Mouse (Mus musculus) lung, embryonic 14.5 days (tissue): ENCODE data around the gene Npb. TPM values are rescaled to one million over a fixed set of nuclear protein-coding genes. Genes with fewer than 3 reads are reported as not detected.

Source experiments
- ATAC-seq: fragments of 200-750 bp; cut with Nextera tagmentation; 2 replicates; pipeline ENCODE4 v1.8.0; 2017; ENCODE audit warnings: mild to moderate bottlenecking, moderate TSS enrichment, moderate library complexity; ENCODE audit not compliant: insufficient read depth
- DNase-seq: peaks from one replicate; pipeline ENCODE4 v3.0.0-alpha.2; 2015
- H3K27ac ChIP-seq: fragments of 300-500 bp; sonication (generic); 2 replicates; pipeline ENCODE4 v1.5.1; 2014; ENCODE audit warnings: low read depth, mild to moderate bottlenecking, moderate library complexity
- H3K27me3 ChIP-seq: fragments of 300-500 bp; sonication (generic); 2 replicates; pipeline ENCODE4 v1.6.1; 2014; ENCODE audit warnings: low read length, control low read depth; ENCODE audit not compliant: insufficient read depth
- H3K36me3 ChIP-seq: fragments of 300-500 bp; sonication (generic); 2 replicates; pipeline ENCODE4 v1.6.1; 2014; ENCODE audit warnings: control low read depth; ENCODE audit not compliant: insufficient read depth
- H3K4me1 ChIP-seq: fragments of 300-500 bp; sonication (generic); 2 replicates; pipeline ENCODE4 v1.6.1; 2014; ENCODE audit warnings: antibody characterized with exemption, control low read depth; ENCODE audit not compliant: insufficient read depth
- H3K4me2 ChIP-seq: fragments of 300-500 bp; sonication (generic); 2 replicates; pipeline ENCODE4 v1.6.1; 2014; ENCODE audit warnings: mild to moderate bottlenecking
- H3K4me3 ChIP-seq: fragments of 300-500 bp; sonication (generic); 2 replicates; pipeline ENCODE4 v1.5.1; 2014; ENCODE audit warnings: low read depth, low read length
- H3K9ac ChIP-seq: fragments of 300-500 bp; sonication (generic); 2 replicates; pipeline ENCODE4 v1.6.1; 2014
- H3K9me3 ChIP-seq: fragments of 300-500 bp; sonication (generic); 2 replicates; pipeline ENCODE4 v1.6.1; 2016; ENCODE audit warnings: low read depth, low read length, control low read depth
- CTCF ChIP-seq: IDR thresholded peaks from 2 replicates; pipeline ENCODE4 v1.5.1; 2016; ENCODE audit warnings: antibody characterized with exemption, low read depth
- WGBS: fragments of 180-500 bp; shearing (Covaris S2); extraction: QIAGEN DNeasy Blood & Tissue Kit; methylation state at CpG from one replicate; pipeline ENCODE4 v1.1.7; 2014; 5-methylcytosine and 5-hydroxymethylcytosine counted together
- polyA plus RNA-seq: library from polyadenylated mRNA; unstranded; fragments of >200 nt; fragmentation: Nextera tagmentation; extraction: Ambion mirVana; gene quantifications from 2 replicates; pipeline ENCODE4 v1.2.1, GENCODE M21; 2014

Gene Npb
- polyA plus RNA-seq, 1 experiment from 2014 or later: 1.3 TPM

- H3K36me3 ChIP-seq: peaks cover 74% of the 10 kb centered on the region
- H3K9me3 ChIP-seq: no peaks in the 10 kb centered on the region
- WGBS: 90% methylated on average over 11 of the region's 11 CpGs
- no peak overlapping the region for H3K4me2 ChIP-seq
- ATAC-seq: no peak
- no peak for TF ChIP-seq CTCF
- DNase-seq: no peak
- no peaks in the 10 kb centered on the region for H3K27me3 ChIP-seq
- H3K9ac ChIP-seq: no peak overlapping the region
- H3K27ac ChIP-seq: no peak overlapping the region
- peaks cover 4% of the 10 kb centered on the region; the same call in 1 of the 2 replicates for H3K4me1 ChIP-seq
- H3K4me3 ChIP-seq: no peak overlapping the region
Measured at GRCm38 (mm10) chr11:120615606-120616203, 7.4 kb downstream of the Npb start.

GRCm38 (mm10) chr11:120616617-120617294, 8.5 kb downstream of the Npb start:
- H3K9ac ChIP-seq: peak overlapping the region; percentile 74
- ATAC-seq (no peak), DNase-seq (no peak)
- TF ChIP-seq CTCF: no peak
- H3K36me3 ChIP-seq: peaks cover 72% of the 10 kb centered on the region
- H3K27ac ChIP-seq: no peak overlapping the region
- peaks cover 4% of the 10 kb centered on the region; the same call in 1 of the 2 replicates for H3K4me1 ChIP-seq
- WGBS: 41% methylated on average over 4 of the region's 4 CpGs
- no peaks in the 10 kb centered on the region for H3K27me3 ChIP-seq
- H3K9me3 ChIP-seq: no peaks in the 10 kb centered on the region
- peak overlapping the region; percentile 87 for H3K4me3 ChIP-seq
- peak overlapping the region; percentile 92 for H3K4me2 ChIP-seq

- under 1% methylated on average over 56 of the region's 56 CpGs for WGBS
- Histone ChIP-seq H3K4me2 (peak within 1 kb of the TSS; percentile 92), H3K9me3 (no peaks in the 10 kb centered on the region), H3K9ac (peak within 1 kb of the TSS; percentile 74), H3K27me3 (no peaks in the 10 kb centered on the region), H3K4me1 (peaks cover 4% of the 10 kb centered on the region; the same call in 1 of the 2 replicates), H3K4me3 (peak within 1 kb of the TSS; percentile 87), H3K36me3 (peaks cover 71% of the 10 kb centered on the region), H3K27ac (peak within 1 kb of the TSS; percentile 42; the same call in 1 of the 2 replicates)
- ATAC-seq: peak; percentile 93
- DNase-seq: peak; percentile 95
- no peak for TF ChIP-seq CTCF
Measured at GRCm38 (mm10) chr11:120617519-120618112, 9.3 kb downstream of the Npb start, which contains the start of gene Pcyt2. Pcyt2 (minus strand) TSS chr11:120617936.

GRCm38 (mm10) chr11:120618619-120619535, 10.6 kb downstream of the Npb start:
- Histone ChIP-seq H3K27me3 (no peaks in the 10 kb centered on the region), H3K36me3 (peaks cover 71% of the 10 kb centered on the region), H3K4me1 (peaks cover 4% of the 10 kb centered on the region; the same call in 1 of the 2 replicates), H3K9me3 (no peaks in the 10 kb centered on the region), H3K27ac (no peak overlapping the region), H3K4me3 (no peak overlapping the region), H3K4me2 (no peak overlapping the region), H3K9ac (no peak overlapping the region)
- ATAC-seq (no peak), DNase-seq (no peak)
- WGBS: 91% methylated on average over 25 of the region's 25 CpGs
- no peak for TF ChIP-seq CTCF

GRCm38 (mm10) chr11:120620195-120620594, 11.9 kb downstream of the Npb start:
- ATAC-seq (no peak), DNase-seq (no peak)
- H3K9ac ChIP-seq: no peak overlapping the region
- H3K27ac ChIP-seq: no peak overlapping the region
- no peaks in the 10 kb centered on the region for H3K27me3 ChIP-seq
- peaks cover 61% of the 10 kb centered on the region for H3K36me3 ChIP-seq
- H3K4me3 ChIP-seq: no peak overlapping the region
- H3K9me3 ChIP-seq: no peaks in the 10 kb centered on the region
- no peak for TF ChIP-seq CTCF
- no peak overlapping the region for H3K4me2 ChIP-seq
- peaks cover 6% of the 10 kb centered on the region; the same call in 1 of the 2 replicates for H3K4me1 ChIP-seq
- 90% methylated on average over 14 of the region's 14 CpGs for WGBS

GRCm38 (mm10) chr11:120622805-120623204, 14.5 kb downstream of the Npb start:
- Histone ChIP-seq H3K9me3 (no peaks in the 10 kb centered on the region), H3K4me2 (no peak overlapping the region), H3K27me3 (no peaks in the 10 kb centered on the region), H3K4me1 (peaks cover 3% of the 10 kb centered on the region; the same call in 1 of the 2 replicates), H3K4me3 (no peak overlapping the region), H3K9ac (no peak overlapping the region), H3K27ac (no peak overlapping the region), H3K36me3 (peaks cover 67% of the 10 kb centered on the region)
- no peak for TF ChIP-seq CTCF
- no peak for ATAC-seq
- no peak for DNase-seq
- 89% methylated on average over 6 of the region's 6 CpGs for WGBS
